Mouse (Mus musculus): Measurements from ENCODE around the gene Cdiptos.

Cdiptos gene

DNA sequence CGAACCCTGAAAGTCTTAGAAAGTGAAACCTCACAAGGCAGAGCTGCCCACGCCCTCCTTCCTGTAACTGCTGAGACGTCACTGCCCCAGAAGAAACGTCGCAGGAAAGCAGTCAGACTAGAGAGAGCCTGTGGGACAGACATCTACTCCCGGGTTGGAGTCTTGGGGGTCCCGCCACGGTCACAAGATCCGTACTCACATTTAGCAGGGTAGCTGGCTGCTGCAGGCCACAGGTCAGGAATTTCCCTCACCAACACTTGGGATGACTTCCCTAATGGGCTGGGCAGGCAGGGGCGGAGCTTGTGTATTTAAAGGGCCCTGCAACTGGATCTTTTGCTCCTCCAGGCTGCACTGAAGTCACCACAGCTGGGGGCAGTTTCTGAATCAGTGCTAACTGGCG, 38.4 kb upstream of the Cdiptos start, which contains the start of gene Mvp:
Gene Mvp (minus strand): TSS at position 302 of the 400 bp plus-strand sequence.
- DNase-seq (ENCODE audit: low read depth, low spot score): peak; percentile 75

DNA sequence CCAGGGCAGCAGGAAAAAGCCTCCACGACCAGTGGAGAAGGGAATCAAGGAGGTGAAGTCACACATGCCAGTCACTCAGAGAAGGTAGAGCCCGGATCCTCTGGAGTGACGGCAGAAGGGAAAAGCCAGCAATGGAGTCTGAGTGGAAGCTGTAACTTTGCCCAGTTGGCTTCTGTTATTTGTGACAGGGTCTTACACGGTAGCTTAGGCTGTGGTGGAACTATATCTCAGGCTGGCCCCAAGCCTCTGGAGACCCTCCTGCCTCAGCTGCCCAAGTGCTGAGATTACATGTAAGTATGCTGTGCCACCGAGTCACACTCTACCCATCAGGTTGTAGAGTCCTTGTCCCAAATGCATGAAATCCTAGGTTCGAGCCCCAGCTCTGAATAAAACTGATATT, 37.5 kb upstream of the Cdiptos start:
- no peak for DNase-seq (ENCODE audit: low read depth, low spot score)

DNA sequence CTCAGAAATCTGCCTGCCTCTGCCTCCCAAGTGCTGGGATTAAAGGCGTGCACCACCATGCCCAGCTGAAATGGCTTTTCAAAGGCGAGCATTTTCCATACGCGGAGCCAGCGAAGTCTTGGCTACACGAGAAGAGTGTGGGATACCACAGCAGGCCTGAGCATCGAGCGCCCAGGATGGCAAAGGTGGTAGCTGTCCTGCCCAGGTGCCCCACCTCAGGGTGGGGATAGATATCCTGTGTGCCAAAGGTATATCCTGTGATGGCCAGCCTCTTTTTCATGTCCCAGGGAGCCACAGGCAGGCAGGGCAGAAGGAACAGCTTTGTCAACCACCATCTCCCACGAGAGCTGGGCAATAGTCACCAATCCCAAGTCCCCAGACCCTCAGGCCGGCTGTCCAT, 36.9 kb upstream of the Cdiptos start:
- no peak for DNase-seq (ENCODE audit: low read depth, low spot score)

DNA sequence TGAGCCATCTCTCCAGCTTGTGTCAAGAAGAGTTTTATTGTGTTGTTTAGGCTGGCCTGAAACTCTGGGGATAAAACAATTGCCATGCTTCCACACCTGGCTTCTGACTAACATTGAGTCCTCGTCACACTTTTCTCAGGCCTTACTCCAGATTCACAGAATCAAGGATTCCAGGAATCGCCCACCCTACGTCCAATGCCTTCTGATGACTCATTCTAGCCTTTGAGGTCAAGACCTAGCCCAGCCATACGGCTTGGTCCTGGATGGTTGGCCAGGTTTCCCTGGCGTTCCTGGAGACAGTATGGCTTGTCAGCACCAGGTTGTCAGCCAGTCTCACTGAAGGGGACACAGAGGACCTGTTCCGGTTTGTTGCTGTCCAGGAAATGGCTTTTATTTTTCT, 36.5 kb upstream of the Cdiptos start:
- DNase-seq (ENCODE audit: low read depth, low spot score): no peak

DNA sequence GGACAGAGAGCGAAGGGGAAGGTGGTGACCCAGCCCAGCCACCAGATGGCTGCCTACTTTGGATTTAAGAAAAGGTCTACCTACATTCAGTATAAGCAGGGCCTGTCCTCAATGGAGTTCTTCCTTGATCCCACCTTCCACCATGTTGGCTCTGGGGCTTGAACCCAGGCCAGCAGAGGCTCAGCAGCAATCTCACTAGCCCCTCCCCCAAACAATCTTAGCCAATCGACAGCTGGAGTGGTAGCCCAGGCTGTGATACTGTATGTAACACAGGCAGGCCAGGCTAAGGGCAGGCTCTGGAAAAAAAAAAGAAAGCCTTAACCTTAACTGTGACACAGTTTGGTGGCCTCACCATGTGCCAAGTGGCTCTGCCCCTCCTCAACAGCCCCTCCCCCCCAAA, 35.8 kb upstream of the Cdiptos start:
- DNase-seq (ENCODE audit: low read depth, low spot score): peak; percentile 46

DNA sequence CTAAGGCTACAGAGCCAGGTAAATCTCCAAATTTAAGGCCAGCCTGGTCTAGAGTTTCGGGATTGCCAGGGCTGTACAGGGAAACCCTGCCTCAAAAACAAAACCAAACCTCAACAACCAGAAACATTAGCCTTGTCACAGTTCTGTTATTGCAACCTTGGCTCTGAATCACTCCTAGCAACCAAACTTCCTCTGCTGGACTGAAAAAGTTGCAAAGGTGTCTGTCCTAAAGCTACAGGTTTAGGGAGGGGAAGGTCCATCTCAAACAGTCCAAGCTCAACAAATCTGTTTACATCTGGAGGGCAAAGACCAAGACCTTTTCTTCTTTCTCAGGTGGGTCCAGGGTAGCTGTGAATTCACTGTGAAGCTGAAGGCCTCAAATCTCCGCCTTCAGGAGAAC, 35.2 kb upstream of the Cdiptos start:
- no peak for DNase-seq (ENCODE audit: low read depth, low spot score)

DNA sequence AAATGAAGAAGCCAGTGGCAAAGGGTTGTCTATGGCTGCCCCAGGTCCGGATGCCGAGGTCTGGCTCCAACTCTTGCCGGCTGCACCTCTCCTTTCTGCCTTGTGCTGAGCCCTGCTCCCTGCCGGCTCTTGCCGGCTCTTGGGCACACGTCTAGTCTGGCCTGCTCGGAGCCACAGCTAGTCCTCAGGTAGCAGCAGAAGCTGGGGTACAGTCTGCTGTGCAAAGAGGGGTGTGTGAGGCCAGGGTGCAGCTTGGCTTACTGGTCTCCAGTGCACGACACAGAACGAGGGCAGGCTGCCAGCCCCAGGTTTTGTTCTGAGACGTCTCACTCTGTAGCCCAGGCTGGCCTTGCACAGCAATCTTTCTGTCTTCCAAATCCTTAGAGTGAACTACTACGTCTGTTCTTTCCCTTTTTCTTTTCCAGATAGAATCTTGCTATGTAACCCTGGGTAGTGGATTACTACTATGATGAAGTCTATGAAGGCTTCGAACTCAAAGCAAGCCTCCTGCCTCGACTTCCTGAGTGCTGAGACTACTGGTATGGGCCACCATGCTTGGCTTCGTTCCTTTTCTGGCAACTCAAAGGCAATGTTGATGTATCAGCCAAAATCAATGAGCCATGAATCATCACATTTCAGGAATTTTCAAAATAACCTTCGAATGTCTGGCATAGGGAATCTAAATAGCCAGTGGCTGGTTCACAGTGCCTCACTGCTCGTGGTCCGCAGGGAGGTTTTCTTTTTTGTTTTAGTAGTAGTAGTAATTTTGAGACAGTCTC, 33.6 kb upstream of the Cdiptos start:
- DNase-seq (ENCODE audit: low read depth, low spot score): no peak

DNA sequence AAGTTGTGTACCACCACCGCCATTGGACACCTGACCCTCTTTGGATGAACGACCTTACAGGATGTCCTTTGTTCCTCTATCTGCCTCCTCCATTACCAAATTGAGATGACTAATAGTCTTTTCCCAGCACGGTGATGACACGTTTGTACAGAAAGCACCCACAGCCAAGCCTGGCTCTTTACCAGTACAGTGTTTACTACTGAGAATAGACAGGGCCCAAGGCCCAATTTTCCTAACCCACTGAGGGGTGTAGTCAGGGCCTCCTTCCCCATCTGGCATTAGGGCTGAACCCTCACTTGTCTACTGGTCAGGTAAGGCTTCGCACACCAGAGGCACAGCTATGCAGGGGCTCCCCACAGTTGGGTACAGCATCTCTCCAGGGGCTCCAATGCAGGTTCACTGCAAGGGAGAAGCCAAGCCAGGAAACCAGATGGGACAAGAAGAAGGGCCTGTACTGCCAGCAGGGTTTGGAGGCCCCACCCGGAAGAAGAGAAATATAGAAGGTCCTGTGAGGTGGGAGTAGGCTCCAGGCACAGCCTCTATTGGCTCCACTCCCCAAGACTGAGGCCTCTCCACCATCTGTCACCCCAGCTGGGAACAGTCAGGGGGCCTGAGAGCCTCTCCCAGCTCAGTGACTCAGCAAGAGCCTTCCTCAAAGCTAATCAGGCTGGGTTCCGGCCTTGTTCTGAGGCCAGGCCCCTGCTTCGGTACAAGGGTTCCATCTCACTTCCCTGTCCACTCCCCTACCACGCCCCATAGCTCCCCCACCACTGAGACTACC, 32.5 kb upstream of the Cdiptos start:
- DNase-seq (ENCODE audit: low read depth, low spot score): peak; percentile 51

DNA sequence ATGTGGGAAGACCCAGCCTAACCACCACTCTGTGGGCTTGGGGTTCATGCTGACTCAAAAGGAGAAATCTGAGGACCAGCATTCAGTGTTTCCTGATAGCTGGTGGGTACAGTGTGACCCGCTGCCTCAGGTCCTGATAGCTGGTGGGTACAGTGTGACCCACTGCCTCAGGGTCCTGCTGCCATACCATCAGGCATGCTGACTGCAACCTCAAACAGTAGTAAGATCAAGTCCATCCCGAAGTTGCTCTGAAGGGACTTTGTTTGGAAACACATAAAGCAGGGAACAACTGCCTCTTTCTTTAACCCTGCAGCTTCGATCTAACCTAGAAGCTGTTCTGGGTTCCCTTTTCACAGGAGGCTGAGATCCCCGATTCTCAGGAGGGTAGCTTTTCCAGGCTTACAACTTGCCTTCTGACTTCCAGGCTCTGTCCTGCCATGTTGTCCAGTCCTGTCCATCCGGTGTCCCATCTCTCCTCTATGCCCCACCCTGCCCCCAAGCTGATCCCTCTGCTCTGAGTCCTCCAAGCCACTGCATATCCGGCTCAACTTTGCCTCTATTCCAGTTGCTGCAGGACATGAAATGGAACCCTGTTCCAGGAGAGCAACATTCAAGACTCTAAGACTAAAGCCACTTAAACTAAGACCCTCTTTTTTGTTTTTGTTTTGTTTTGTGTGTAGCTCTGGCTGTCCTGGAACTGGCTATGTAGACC, 31.6 kb upstream of the Cdiptos start:
- DNase-seq (ENCODE audit: low read depth, low spot score): no peak

DNA sequence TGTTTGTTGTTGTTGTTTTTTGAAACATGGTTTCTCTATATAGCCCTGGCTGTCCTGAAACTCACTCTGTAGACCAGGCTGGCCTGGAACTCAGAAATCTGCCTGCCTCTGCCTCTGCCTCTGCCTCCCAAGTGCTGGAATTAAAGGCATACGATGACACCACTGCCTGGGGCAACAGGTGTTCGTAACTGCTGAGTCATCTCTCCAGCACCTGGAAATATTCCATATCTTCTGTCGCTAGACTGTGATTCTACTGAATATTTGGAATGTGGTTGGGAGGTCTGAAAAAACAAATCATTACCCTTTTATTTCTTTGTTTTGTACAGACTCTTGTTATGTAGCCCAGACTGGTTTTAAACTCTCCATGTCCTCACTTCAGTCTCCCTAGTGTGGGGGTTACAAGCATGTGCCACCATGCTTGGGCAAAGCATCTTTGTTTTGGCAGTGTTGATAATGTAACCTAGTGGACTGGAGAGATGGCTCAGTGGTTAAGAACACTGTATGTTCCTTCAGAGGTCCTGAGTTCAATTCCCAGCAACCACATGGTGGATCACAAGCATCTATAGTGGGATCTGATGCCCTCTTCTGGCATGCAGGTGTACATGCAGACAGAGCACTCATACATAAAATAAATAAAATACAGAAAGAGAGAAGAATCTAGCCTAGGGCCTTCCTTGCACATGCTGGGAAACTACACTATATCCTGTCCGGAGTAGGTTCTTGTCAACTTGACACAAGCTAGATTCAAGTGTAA, 28.4 kb upstream of the Cdiptos start:
- peak; percentile 47 for DNase-seq (ENCODE audit: low read depth, low spot score)

DNA sequence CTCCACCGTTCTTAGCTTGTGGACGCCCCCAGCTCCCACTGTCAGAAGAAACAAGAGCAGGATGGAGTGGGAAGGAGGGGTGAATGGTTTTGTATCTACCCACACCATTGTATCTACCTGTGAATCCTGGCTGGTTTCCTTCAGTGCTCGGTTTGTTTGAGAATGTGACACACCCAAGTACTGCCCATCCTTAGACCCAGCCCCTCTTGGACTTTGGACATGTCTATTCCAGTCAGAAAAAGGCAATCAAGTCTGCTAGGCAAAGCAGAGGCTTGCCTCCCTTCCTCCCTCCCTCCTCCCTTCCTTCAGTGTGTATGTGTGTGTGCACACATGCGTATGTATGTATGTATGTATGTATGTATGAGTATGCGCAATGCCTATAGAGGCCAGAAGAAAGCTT, 27.7 kb upstream of the Cdiptos start:
- peak; percentile 62 for DNase-seq (ENCODE audit: low read depth, low spot score)

DNA sequence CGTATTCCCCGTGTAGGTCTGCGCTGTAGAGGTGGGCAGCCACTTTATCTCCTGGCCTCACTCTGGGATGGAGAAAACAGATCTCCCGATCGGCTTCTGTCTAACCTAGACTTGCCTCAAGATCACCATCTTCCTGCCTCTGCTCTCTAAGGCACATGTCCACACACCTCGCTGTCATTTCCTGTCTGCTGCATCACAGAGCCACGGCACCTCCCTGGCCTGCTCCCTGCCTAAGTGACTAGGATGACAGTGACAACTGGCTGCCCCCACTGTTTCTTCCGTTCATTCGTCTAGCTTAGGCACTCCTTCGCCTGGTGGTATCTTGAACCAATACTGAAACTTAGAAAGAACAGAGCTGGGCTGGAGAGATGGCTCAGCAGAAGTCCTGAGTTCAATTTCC, 23.7 kb upstream of the Cdiptos start:
- DNase-seq (ENCODE audit: low read depth, low spot score): no peak

DNA sequence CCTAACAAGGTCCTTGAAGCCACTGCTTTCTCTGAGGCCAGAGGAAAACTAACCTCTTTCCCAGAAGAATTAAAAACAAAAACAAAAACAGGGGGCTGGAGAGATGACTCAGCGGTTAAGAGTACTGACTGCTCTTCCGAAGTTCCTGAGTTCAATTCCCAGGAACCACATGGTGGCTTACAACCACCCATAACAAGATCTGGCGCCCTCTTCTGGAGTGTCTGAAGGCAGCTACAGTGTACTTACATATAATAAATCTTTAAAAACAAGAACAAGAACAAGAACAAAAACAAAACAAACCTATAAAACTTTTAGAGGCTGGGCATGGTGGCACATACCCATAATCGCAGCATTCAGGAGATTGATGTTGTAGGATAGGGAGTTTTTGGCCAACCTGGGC, 20.6 kb upstream of the Cdiptos start:
- DNase-seq (ENCODE audit: low read depth, low spot score): peak; percentile 61

DNA sequence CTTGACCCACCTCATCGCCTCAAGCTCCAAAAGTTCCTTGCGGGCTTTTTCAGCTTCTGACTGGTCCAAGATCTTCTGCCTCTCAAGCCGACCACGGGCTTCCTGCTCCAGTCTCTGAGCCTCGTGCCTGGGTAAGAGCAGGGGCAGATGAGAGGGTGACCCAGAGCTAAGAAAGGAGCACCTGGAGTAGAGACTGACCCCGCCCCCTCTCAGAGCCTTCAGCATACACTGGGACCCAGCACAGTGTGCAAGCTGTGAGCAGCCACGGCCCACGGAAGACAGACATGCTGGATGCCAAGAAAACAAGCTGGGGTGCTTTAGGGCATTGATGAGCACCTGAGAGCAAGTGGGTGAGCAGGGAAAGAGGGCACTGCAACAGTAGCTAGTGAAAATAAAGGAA, 12.9 kb upstream of the Cdiptos start:
- DNase-seq (ENCODE audit: low read depth, low spot score): peak; percentile 56

DNA sequence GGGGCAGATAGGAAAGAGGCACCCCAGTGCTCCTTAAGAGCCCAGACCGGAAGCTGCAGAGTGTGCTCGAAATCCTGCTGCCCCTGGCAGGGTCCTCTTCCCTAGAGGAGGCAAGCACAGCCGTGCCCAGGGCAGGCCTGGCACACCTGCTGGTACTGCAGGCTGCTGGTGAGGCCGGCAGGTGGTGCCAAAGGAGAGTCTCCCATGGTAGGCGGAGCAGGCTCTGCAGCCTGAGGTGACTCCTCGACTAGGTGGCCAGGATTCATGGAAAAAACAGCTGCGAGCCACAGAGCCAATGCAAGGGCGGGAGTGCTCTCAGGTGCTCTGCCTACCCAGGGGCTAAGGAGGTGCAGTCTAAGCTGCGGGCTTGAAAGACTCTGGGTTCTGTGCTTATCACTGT, 10.4 kb upstream of the Cdiptos start:
- peak; percentile 53 for DNase-seq (ENCODE audit: low read depth, low spot score)

DNA sequence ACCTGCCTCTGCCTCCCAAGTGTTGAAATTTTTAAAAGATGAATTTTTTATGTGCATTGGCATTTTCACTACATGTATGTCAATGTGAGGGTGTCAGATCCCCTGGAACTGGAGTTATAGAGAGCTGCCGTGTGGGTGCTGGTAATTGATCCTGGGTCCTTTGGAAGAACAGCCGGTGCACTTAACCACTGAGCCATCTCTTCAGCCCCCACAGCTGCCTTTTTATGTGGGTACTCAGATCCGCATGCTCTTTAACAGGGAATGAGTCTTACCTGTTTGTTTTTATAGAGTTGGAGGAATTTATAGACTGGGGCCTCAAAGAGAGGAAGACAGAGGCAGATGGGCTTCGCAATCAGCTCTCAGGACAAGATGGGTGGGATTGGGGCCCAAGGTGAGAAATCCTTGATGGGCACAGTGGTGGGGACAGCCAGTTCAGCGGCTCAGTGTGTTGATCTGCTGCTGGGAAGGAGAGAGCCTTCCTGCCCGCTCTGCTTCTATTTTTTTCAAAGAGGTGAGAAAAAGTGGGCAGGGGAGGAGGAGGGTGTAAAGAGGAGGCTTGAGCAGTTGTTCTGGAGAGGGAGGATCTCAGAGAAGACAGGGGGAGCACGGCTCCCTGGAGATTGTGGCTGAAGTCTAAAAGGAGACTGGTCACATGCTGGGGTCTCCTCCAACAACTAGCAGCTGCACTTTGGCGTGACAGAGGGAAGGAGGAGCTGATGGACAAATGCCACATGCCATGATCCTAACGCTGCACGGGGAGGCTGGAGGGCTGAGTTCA, 9.0 kb upstream of the Cdiptos start:
- no peak for DNase-seq (ENCODE audit: low read depth, low spot score)

DNA sequence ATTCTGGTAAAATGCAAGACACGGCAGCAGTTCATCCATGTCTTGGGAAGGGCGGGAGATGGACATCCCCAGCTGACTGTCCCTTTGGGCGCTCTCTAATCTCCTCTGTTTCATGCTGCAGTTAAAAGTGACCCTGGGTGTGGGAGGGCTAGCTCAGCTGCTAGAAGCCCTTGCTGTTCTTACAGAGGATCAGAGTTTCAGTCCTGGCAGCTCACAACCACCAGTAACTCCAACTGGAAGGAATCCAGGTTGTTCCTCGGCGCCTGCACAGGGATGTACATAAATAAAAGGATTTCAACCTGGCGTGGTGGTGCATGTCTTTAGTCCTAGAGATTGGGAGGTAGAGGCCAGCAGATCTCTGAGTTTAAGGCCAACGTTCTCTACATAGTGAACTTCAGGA, 7.2 kb upstream of the Cdiptos start:
- DNase-seq (ENCODE audit: low read depth, low spot score): no peak

DNA sequence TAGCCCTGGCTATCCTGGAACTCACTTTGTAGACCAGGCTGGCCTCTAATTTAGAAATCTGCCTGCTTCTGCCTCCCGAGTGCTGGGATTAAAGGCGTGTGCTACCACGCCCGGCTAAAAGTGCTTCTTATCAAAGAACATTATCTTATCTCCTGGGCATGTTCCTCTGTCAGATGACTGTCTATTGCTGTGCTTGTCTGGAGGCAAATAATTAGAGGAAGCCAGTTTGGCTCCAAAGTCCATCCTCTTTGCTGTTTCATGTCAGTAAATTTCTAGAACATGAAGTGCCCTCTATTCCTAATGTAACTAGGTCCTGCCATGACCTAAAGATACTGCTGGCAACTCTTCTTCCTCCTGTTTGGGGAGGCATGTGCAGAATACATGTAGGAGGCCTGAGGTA, 6.2 kb upstream of the Cdiptos start:
- DNase-seq (ENCODE audit: low read depth, low spot score): no peak

DNA sequence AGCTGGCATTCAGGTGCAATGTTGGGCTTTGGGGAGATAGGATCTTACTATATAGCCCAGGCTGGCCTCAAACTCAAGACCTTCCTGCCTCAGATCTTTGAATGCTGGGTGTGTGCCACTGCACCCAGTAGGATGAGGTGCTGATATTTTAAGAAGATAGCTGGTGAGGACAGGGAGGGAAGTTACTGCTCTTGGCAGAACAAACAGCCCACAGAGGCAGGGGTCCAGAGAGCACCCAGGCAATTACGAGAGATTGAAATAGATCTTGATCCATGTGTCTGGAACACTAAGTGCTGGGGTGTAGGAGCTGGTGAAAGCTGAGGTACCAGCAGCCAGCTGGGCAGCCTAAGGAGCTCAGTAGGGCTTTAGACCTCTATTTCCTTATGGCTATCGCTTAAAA, 5.7 kb upstream of the Cdiptos start:
- DNase-seq (ENCODE audit: low read depth, low spot score): no peak

DNA sequence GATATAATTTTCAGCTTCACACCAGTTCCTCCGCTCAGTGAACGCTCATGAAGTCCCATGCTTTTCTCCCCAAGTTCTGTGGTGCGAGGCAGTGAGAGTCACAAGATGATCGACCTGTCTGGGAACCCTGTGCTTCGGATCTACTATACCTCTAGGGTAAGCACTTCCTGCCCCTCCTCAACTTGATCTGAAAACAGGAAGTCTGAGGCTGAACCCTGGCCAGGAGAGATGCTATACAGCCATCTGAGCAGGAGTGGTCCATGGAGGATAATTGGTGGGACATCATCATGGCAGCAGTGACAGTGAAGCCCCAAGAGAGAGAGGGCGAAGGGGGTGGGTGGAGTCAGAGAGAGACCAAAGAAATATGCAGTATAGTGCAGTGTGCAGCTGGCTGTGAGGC, 2.9 kb upstream of the Cdiptos start:
- no peak for DNase-seq (ENCODE audit: low read depth, low spot score)

DNA sequence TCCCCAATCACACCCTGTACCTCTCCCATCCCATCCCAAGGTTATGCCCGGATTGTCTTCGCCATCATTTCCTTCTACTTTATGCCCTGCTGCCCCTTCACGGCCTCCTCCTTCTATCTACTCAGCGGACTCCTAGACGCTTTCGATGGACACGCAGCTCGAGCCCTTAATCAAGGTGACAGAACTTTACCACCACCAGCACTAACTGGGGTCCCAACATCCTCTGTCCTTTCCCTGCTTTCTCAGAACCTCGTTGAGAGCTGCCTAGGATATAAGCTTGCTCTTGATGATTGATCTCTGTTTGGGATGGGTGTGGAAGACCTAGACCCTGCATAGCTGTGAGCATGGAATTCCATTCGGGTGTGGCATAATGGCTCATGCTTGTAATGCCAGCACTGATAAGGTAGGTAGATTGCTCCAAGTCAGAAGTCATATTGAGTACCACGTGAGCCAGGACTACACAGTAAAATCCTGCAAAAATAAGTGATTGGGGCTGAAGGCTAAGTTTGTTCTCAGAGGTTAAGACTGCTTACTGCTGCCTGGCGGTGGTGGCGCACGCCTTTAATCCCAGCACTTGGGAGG, 1.1 kb upstream of the Cdiptos start:
- peak; percentile 59 for DNase-seq (ENCODE audit: low read depth, low spot score)
